Mouse (Mus musculus) erythroblast, adult 5-6 weeks (primary cell): ENCODE results near the gene Nxn. TPM values are rescaled to one million over a fixed set of nuclear protein-coding genes. Genes with fewer than 3 reads are reported as not detected.
A peak's percentile ranks its signal among the peaks of the same experiment; 100 is the strongest.

Experiments used
- ATAC-seq: replicated peaks from 2 replicates; pipeline ENCODE4 v1.8.0; 2016; ENCODE audit warnings: moderate number of reproducible peaks, mild to moderate bottlenecking, moderate TSS enrichment, inconsistent platforms; ENCODE audit not compliant: poor library complexity, low FRiP score, severe bottlenecking
- total RNA-seq, 2 experiments: library from RNA; stranded (forward) in 1 of 2; stranded (reverse) in 1 of 2; fragments of 150-400 nt in 1 of 2; fragments of 200-764, 138-1000 nt in 1 of 2; gene quantifications; 2 replicates each; pipeline versions ENCODE4 v1.2.3 to v1.2.4; 2015 to 2017; ENCODE audit warnings: low replicate concordance in 2 of 2

Nxn gene
- total RNA-seq, 2 experiments from 2014 or later, result 3.7 to 9.0 TPM

DNA sequence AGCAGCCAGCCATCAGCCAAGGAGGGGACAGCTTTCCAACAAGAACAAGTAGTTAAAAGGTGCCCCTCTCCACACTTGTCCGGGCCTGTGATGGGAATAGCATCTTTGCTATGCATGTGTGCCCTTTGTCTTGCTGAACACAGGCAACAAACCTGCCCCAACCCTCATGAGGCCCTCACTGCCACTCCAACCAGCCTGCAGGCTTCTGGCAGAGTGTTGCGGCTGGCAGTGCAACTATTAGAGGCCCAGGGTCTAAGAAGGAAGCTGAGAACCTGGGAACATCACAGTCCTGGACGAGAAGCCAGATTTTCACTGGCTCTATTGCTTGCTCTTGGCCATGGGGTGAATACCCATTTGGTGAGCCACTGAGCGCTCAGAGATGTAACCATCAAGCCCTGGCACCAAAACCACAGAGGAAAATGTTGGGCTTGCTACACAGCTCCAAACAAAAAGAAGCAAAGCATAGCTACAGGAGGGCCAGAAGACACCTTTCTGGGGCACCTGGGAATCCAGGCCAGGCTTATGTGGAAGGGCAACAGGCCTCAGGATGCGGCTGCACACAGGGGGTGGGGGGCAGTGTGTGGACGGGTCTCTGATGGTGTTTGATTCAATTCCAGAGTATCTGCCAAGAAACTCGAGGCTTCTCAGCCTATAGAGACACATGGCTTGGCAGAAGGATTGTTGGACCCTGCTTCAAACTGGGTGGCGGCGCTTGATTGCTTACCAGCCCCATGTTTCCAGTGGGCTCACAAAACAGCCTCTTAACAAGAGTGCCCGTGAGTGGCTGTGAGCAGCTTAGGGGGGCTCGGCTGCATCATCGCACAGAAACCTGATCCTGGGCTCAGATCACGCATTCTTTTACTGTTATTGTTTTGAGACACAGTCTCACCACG is 119.7 kb downstream of the Nxn start:
- no peak for ATAC-seq

DNA sequence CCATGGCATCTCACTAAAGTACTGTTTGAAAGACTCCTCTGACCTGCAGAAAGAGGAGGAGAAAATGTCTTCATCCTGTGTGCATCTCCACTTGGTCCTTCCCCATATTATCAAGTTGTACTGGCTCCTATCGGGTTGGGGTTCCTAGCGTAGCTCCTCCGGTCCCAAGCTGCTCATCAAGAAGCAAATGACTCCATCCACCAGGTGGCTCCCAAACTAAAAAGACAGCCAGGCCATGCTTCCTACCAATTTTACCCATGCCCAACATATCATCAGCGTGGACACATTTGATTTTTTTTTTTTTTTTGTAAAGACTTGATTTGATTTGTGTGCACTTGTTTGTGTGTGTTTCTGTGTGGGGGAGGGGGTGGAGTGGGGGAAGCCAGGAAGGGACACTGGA is 126.5 kb downstream of the Nxn start:
- ATAC-seq, result no peak

DNA sequence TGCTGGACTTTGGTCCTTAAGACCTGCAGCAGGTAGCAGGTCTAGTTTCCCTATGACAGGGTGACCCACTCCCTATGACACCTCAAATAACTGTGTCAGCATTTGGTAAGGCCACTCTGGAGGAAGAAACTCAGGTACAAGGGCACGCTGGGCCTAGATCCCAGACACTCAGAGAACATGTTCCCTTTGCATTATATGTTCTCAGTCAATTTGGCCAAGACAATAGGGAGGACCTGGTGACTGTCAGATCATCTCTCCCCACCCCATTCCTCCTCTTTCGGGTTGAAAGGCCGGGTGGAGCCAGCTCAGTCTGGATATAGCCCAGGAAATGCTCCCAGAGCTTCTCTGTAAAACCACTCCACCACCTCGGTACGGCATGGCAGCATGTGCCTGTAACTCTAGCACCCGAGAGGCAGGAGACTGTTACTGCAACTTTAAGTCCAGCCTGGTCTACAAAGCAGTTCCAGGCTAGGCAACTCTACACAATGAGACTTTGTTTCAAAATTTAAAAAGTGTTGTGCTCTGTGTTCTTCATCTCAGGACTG is 130.3 kb downstream of the Nxn start:
- no peak for ATAC-seq

DNA sequence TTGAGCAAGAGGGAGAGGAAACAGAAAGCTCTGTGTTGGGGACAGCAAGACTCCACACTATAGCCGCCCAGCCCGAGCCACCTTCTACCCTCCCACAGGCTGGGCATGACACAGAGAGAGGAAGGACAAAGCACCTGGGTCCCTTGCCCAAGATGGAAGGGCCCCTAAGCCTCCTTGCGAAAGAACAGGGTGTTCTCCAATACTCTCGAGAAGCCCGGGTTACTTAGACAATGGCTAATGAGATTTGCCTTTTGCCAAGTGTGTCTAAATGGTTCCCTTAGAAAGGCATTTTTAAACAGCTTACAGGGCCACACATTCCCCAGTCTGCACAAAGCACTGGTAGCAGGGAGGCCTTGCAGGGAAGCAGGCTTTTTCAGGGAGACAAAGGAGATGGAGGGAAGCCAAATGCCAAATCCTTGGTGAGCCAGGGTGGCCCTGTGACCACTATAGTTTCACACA is 130.9 kb downstream of the Nxn start:
- no peak for ATAC-seq

DNA sequence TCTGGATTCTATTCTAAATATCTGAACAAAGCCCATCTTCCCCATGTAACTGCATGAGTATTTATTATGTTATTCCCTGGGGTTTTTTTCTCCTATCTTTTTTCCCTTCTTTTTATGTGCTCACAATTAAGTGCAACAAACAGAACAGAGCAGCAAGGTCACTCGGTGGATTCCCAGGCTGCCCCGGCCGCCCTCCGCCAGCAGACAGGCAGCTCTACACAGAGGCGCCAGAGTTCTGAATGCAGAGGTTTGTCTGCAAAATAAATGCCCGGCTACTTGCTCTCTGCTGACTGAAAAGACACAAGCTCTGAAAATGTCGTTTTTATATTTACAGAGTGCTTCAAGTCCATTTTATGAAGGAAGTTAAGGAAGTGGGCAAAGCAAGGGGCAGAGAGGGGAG is 131.4 kb downstream of the Nxn start:
- no peak for ATAC-seq

DNA sequence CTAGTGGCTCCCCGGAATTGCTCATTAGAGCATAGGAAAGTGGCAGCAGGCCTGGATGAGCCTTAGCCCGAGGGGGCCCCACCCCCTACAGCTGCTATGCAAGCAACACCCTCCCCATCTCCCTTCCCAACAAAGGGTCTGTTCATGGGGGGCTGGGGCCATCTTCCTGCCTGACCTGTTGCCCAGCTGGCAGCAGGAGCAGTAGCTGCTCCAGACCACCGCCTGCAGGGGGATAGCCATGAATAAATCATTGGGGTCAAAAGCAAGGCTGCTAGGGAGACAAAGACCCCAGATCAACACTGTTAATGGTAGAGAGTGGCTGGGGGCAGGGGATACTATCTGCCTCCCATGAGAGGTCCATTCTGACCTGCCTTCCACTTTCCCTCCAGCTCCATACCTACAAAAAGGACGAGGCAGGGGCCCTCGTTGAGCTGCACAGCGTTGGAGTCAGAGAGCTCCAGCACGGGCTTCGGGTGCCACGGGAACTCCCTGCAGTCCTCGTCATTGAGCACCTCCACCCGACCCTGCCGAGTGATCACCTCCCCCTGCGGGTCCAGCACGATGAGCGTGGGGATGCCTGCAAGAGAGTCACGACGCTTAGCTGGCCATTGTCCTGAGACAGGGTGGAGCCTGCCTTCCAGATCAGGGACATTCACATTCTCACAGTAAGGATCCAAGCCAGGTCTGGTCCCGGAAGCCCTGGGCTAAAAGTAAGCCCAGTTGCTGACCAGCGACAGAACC is 136.2 kb downstream of the Nxn start:
- ATAC-seq, result no peak

DNA sequence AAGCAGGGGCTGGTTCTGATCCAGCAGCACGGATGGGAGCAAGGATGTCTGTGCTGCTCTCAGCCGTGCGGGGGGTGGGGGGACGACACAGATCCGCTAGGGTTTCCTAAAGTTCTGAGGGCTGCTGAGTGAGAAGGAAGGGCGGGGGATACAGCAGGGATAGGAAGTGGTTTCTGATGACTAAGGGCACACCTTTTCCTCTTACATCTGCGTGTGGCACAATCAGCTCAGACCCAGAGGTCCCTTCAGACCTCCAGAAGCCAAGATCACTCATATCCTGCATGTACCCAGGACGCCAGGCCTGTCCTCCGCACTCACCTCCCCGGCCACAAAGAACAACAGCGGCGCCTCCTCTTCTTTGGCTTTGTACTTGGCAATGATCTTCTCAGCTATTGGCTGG is 137.7 kb downstream of the Nxn start:
- ATAC-seq, result no peak

DNA sequence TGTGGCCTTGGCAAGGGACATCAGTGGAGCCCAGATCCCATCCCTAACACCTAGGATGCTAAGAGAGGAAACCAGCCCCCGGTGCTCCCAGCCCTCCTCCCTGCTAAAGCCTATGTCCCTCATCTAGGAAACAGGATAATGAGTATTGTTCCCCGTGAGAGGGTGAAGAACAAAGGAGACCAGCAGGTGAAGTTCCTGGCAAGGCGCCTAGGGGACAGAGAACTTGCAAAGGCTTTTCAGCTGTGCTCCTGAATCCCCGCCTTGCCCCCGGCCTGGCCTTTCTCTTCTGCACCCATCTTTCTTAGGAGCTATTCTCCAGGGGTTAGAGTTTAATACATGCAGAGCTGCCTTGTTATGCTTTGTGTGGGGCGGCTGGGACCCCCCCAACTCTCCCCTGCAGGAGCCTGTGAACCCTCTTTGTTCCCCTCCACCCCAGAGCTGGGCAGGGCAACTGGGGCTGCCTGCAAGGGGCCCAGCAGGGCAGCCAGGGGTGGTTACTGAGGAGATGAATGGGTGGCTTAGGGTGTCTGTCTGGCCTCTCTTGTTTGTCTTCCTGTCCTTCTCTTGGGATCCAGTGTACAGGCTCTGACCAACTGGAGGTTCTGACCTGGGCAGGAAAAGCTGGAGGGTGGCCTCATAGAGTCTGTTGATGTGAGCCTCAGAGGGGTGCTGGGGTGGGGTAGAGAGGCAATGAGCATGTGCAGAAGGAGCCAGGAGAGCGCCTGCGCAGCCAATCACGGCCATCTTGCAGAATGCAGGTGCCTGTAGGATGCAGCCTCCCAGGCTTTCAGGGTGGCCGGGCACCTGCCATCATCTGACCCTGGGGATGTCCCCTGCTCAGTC is 138.5 kb downstream of the Nxn start:
- ATAC-seq, result no peak

DNA sequence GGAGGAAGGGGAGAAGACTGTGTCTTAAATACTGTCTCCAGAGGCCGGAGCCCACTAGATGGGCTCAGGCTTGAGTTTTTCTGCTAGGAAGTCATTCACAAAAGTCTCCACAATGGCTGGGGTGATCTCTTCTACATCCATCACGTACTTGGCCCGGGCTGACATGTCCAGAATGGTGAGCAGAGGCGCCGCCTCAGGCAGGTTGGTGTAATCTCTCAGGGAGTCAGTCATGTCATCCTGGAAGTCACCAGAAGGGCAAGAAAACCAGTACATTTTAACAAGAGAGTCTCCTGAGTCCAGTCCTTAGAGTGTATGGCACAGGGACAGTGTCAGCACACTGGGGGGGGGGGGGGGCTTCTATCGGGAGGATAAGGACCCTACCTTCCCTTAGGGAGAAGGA is 140.4 kb downstream of the Nxn start:
- no peak for ATAC-seq

DNA sequence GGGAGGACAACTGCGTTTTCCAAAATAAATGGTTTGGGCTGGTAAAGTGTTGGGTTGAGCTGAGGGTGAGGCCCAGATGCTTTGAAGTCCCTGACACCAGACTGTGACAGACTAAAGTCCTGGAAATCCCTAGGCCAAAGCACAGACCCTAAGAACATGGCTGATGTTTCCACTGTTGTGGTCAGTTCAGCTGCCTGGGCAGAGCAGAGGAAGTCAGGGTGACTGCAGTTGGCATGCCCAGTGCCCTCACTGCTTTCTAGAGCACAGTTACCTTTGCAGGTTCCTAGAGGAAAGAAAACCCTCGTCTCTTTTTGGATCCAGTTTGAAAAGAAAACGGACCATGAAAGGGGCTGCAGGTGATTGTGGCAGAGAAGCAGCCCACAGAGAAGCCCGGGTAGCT is 141.6 kb downstream of the Nxn start:
- ATAC-seq, result no peak

DNA sequence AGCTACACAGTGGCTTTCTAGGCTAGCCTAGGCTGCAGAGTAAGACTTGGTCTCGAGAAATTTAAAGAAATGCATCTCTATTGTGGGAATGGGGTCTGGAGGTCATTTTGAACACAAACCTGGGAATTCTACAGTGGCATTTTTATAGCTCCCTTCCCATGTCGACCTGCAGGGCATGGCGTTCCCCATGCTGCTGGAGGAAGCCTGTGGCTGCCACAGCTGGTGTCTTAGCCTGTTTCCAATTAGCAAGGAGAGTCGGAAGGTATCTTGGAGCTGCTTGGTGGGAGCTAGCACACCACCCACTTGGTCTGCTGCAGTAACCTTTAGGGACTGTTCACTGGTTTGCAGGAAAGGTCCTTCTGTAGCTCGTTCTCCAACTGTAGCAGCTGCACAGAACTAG is 142.8 kb downstream of the Nxn start:
- no peak for ATAC-seq

DNA sequence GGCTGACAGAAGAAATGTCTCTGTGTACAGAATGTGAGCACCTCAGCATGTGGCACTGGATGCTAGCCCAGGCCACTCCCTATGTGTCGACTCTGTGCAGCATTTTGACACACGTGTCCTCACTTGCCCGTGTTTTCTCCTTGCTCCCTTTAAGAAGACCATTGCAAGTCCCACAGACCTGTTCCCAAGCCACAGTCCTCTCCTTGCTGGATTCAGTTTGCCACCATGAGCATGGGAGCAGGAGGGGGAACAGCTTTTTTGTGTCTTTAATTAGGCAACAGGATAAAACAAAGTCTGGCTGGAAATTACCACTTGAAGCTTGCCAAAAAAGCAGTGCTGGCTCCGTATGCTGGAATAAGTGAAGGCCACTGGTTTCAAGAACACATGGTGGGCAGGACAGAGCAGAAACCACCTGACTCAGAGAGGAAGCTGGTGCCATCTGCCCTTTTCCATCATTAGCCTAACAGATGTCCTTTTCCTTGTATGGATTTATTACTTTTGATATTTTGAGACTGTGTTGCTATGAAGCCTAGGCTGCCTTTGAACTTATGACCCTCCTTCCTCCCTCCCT is 143.4 kb downstream of the Nxn start:
- ATAC-seq, result no peak

DNA sequence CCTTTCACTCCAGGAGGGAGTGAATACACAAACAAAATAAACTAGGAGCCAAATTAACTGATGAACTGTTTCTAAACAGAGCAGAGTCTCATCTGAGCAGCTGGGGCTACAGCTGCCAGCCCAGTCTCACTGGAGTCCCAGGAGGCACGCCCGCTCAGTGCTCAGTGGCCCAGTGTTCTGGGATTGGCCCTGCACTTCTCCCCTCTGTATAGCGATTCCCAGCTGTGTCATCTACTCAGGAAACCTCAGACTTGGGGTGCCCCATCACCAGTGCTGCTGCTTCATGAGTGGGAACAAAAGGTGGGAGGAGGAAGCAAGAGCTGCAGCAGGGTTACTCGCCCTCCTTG is 145.0 kb downstream of the Nxn start:
- ATAC-seq, result no peak

DNA sequence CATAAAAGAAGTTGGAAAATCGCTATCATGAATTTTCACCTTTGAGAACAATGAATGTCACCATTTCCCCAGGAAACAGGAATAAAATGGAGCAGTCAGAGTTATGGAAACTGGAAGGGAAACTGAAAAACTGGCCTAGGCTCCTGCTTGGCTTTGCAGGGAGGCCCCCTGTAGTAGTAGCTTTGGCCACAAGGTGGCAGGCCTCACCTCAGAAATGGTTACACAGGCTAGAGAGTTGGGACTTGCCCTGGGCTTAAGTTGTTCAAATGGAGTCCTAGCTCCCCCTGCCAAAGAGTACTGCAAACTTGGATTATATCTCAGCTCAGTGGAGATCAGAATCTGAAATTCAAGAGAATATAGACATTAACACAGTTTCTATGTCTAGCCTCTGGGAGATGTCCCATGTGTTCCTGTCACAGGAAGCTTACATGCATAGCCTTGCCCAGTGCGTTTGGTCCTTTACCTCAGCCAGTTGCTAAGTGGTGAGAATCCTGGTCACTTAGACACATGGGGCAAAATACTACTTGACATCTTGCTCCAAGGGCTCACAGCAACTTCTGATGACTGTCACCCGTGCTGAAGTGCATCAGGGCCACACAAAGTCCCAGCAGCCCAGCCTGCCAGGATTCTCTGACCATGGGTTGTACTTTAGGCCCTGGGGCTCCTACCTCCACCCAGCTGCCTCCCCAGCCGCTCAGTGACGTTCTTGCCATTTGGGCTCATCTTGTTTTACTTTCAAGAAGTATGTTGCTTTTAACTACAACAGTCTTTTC is 145.6 kb downstream of the Nxn start:
- ATAC-seq, result peak; percentile 86

DNA sequence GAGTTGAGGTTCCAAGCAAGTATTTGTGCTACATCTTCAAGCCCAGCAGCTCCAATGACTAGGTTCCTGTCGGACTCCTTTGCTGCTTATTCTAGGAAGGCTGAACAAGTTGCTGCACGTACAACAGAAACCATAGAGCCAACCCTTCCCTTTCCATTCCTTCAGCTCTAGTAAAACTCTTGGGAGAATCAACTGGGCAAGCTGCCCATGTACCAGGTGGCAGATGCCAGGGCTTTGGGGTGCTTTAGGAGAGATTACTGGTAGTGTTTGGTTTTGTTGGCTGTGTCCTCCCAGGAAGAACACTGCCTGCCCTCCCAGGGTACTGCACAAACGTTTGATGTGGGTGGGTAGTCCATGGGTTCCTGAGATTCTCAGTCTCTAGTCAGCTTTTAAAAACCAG is 146.9 kb downstream of the Nxn start:
- no peak for ATAC-seq

DNA sequence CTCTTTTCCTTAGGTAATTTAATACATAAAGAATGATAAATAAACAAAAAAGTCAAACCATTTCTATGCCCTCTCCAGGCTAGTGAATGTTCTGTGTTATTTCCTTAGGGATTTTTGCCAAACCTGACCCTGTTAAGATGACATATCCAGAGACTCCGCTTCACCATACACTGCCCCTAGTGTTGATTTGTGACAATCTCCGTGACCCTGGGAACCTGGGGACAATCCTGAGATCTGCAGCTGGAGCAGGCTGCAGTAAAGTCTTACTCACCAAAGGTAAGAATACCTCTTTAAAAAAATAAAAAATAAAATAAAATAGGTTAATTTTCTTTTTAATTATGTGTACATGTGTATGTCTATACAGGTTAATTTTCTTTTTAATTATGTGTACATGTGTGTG is 151.7 kb downstream of the Nxn start:
- ATAC-seq, result no peak

DNA sequence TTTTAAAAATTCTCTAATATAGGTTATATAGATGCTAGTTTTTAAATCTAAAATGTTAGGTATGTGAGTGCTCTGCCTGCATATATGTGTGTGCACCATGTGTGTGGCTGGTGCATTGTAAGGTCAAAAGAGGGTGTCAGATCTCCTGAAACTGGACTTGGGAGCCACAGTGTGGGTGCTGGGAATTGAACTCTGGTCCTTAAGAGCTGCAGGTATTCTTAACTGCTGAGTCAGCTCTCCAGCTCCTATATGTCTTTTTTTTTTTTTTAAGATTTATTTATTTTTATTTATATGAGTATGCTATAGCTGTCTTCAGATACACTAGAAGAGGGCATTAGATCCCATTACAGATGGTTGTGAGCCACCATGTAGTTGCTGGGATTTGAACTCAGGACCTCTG is 152.5 kb downstream of the Nxn start:
- ATAC-seq, result no peak

DNA sequence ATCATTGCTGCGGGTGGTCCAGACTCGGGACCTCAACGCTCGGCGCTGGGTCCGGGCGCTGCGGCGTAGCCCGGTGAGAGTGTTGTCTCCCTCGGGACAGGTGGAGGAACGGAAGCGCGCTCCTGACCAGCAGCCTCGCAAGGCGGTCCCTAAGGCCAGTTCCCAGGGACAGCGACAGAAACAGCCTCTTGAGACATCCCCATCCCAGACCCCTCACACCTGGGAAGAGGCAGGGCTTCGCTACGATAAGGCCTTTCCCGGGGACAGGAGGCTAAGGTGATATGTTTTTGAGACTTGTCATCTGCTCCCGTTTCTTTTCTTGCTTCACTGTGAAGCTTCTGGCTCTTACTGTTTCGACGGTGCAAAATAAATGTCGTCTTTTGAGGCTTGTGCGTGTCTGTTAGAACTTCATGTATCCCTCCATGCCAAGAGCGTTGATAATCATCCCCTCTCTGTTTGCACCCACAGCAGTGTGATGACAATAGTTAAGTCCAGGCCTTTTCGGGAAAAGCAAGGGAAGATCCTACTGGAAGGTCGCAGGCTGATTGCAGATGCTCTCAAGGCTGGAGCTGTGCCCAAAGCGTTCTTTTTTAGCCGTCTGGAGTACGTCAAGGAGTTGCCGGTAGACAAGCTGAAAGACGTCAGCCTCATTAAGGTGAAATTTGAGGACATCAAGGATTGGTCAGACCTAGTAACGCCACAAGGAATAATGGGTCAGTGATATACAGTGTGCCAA is 155.0 kb downstream of the Nxn start:
- no peak; the same call in 1 of the 2 replicates for ATAC-seq
